Mouse (Mus musculus): ENCODE measurements around the gene Gm1113. TPM values are rescaled to one million over a fixed set of nuclear protein-coding genes. Genes with fewer than 3 reads are reported as not detected.
A peak's percentile ranks its signal among the peaks of the same experiment; 100 is the strongest.

The Gm1113 gene
- polyA plus RNA-seq, 1 experiment from 2014 or later: not detected

DNA sequence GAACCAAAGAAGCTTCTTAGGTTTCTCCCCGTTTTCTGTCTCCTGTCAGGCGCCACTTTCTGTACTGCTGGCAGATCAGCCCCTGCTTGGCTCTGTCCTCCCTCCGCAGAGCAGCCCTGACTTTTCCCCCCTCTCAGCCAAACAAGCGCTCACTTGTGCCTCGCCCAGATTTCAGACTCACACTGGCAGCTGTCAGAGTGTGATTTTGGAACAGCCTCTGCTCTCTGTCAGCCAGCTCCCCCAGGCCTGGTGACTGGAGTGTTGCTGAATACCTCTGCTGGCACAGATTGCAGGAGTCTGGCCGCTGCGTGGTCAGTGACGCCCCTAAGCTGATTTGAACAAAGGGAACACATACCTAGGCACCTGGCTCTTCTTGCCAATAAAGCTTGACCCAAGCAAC, 9.8 kb downstream of the Gm1113 start:
- no peak overlapping the region for H3K4me2 ChIP-seq (replicated peaks; ENCODE audit: low read depth, low read length)
- H3K4me1 ChIP-seq (ENCODE audit: insufficient read depth, low read depth, low read length): no peaks in the 10 kb centered on the region
- no peaks in the 10 kb centered on the region for H3K36me3 ChIP-seq (ENCODE audit: insufficient read depth, low read length)
- 39% methylated on average over 8 of the region's 8 CpGs for WGBS
- no peak overlapping the region for H3K27ac ChIP-seq (ENCODE audit: low read length)
- no peak overlapping the region for H3K4me3 ChIP-seq (ENCODE audit: low read depth, low read length)
- no peak for TF ChIP-seq EP300 (IDR thresholded peaks at IDR 0.05)
- TF ChIP-seq CTCF (IDR thresholded peaks at IDR 0.05): no peak
- DNase-seq (ENCODE audit: low spot score): peak; percentile 72
- H3K9ac ChIP-seq (replicated peaks; ENCODE audit: low read depth): no peak overlapping the region
- H3K9me3 ChIP-seq (ENCODE audit: low read length): no peaks in the 10 kb centered on the region
- no peaks in the 10 kb centered on the region for H3K27me3 ChIP-seq (replicated peaks; ENCODE audit: insufficient read depth, low read length)
- ATAC-seq: peak; percentile 77

GRCm38 (mm10) chr9:35502361-35503000, 15.6 kb downstream of the Gm1113 start:
- H3K4me1 ChIP-seq (ENCODE audit: insufficient read depth, low read depth, low read length): no peaks in the 10 kb centered on the region
- H3K27me3 ChIP-seq (replicated peaks; ENCODE audit: insufficient read depth, low read length): no peaks in the 10 kb centered on the region
- no peaks in the 10 kb centered on the region for H3K36me3 ChIP-seq (ENCODE audit: insufficient read depth, low read length)
- 93% methylated on average over 10 of the region's 10 CpGs for WGBS
- no peak overlapping the region for H3K4me2 ChIP-seq (replicated peaks; ENCODE audit: low read depth, low read length)
- DNase-seq (ENCODE audit: low spot score) (no peak), ATAC-seq (no peak)
- no peak overlapping the region for H3K27ac ChIP-seq (ENCODE audit: low read length)
- no peaks in the 10 kb centered on the region for H3K9me3 ChIP-seq (ENCODE audit: low read length)
- TF ChIP-seq CTCF (IDR thresholded peaks at IDR 0.05) (no peak), EP300 (IDR thresholded peaks at IDR 0.05) (no peak)
- H3K4me3 ChIP-seq (ENCODE audit: low read depth, low read length): no peak overlapping the region
- H3K9ac ChIP-seq (replicated peaks; ENCODE audit: low read depth): no peak overlapping the region

GRCm38 (mm10) chr9:35499946-35500345, 18.1 kb downstream of the Gm1113 start:
- Histone ChIP-seq H3K27ac (ENCODE audit: low read length) (no peak overlapping the region), H3K4me2 (replicated peaks; ENCODE audit: low read depth, low read length) (no peak overlapping the region), H3K9me3 (ENCODE audit: low read length) (no peaks in the 10 kb centered on the region), H3K27me3 (replicated peaks; ENCODE audit: insufficient read depth, low read length) (no peaks in the 10 kb centered on the region), H3K36me3 (ENCODE audit: insufficient read depth, low read length) (no peaks in the 10 kb centered on the region), H3K9ac (replicated peaks; ENCODE audit: low read depth) (no peak overlapping the region), H3K4me3 (ENCODE audit: low read depth, low read length) (no peak overlapping the region), H3K4me1 (ENCODE audit: insufficient read depth, low read depth, low read length) (no peaks in the 10 kb centered on the region)
- 74% methylated on average over 6 of the region's 6 CpGs for WGBS
- DNase-seq (ENCODE audit: low spot score) (no peak), ATAC-seq (no peak)
- TF ChIP-seq CTCF (IDR thresholded peaks at IDR 0.05) (no peak), EP300 (IDR thresholded peaks at IDR 0.05) (no peak)

- WGBS: 62% methylated on average over 3 of the region's 3 CpGs
- H3K4me1 ChIP-seq (ENCODE audit: insufficient read depth, low read depth, low read length): no peaks in the 10 kb centered on the region
- no peak overlapping the region for H3K27ac ChIP-seq (ENCODE audit: low read length)
- no peaks in the 10 kb centered on the region for H3K27me3 ChIP-seq (replicated peaks; ENCODE audit: insufficient read depth, low read length)
- no peak for ATAC-seq
- no peaks in the 10 kb centered on the region for H3K36me3 ChIP-seq (ENCODE audit: insufficient read depth, low read length)
- H3K9me3 ChIP-seq (ENCODE audit: low read length): no peaks in the 10 kb centered on the region
- no peak overlapping the region for H3K4me2 ChIP-seq (replicated peaks; ENCODE audit: low read depth, low read length)
- DNase-seq (ENCODE audit: low spot score): no peak
- H3K4me3 ChIP-seq (ENCODE audit: low read depth, low read length): no peak overlapping the region
- no peak for TF ChIP-seq CTCF (IDR thresholded peaks at IDR 0.05)
- no peak for TF ChIP-seq EP300 (IDR thresholded peaks at IDR 0.05)
- H3K9ac ChIP-seq (replicated peaks; ENCODE audit: low read depth): no peak overlapping the region
Measured at GRCm38 (mm10) chr9:35495471-35495870, 22.6 kb downstream of the Gm1113 start.

DNA sequence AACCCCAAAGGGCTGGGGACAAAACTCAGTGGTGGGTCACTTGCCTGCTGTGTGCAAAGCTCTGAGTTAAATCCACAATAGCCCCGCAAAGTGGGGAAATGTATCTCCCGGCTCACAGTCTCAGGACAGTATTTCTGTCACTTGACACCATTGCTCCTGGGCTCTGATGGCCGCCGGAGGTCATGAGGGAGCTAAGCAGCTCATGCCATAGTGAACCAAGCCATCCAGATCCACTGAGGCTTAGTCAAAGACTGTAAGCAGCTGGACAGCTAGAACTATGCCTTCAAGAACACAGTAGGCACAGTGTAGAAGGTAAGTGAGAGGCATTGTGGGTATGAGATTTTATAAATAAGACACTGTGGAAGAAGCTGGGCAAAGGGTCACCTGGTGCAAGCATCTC, 23.1 kb downstream of the Gm1113 start:
- H3K4me1 ChIP-seq (ENCODE audit: insufficient read depth, low read depth, low read length): no peaks in the 10 kb centered on the region
- no peaks in the 10 kb centered on the region for H3K36me3 ChIP-seq (ENCODE audit: insufficient read depth, low read length)
- no peak for DNase-seq (ENCODE audit: low spot score)
- no peak for TF ChIP-seq CTCF (IDR thresholded peaks at IDR 0.05)
- TF ChIP-seq EP300 (IDR thresholded peaks at IDR 0.05): no peak
- H3K27ac ChIP-seq (ENCODE audit: low read length): no peak overlapping the region
- 59% methylated on average over 4 of the region's 4 CpGs for WGBS
- H3K4me2 ChIP-seq (replicated peaks; ENCODE audit: low read depth, low read length): no peak overlapping the region
- no peaks in the 10 kb centered on the region for H3K27me3 ChIP-seq (replicated peaks; ENCODE audit: insufficient read depth, low read length)
- no peak for ATAC-seq
- H3K9me3 ChIP-seq (ENCODE audit: low read length): no peaks in the 10 kb centered on the region
- H3K4me3 ChIP-seq (ENCODE audit: low read depth, low read length): no peak overlapping the region
- no peak overlapping the region for H3K9ac ChIP-seq (replicated peaks; ENCODE audit: low read depth)

- Histone ChIP-seq H3K4me3 (ENCODE audit: low read depth, low read length) (no peak overlapping the region), H3K9me3 (ENCODE audit: low read length) (no peaks in the 10 kb centered on the region), H3K9ac (replicated peaks; ENCODE audit: low read depth) (no peak overlapping the region), H3K27ac (ENCODE audit: low read length) (no peak overlapping the region), H3K4me2 (replicated peaks; ENCODE audit: low read depth, low read length) (no peak overlapping the region), H3K4me1 (ENCODE audit: insufficient read depth, low read depth, low read length) (no peaks in the 10 kb centered on the region), H3K27me3 (replicated peaks; ENCODE audit: insufficient read depth, low read length) (no peaks in the 10 kb centered on the region), H3K36me3 (ENCODE audit: insufficient read depth, low read length) (no peaks in the 10 kb centered on the region)
- DNase-seq (ENCODE audit: low spot score): no peak
- WGBS: 52% methylated on average over 4 of the region's 4 CpGs
- TF ChIP-seq CTCF (IDR thresholded peaks at IDR 0.05): no peak
- no peak for TF ChIP-seq EP300 (IDR thresholded peaks at IDR 0.05)
- no peak for ATAC-seq
Measured at GRCm38 (mm10) chr9:35493733-35494092, 24.4 kb downstream of the Gm1113 start.

All from lung, postnatal 0 days (tissue).